Mouse (Mus musculus) brain, embryonic 14.5 days (tissue): Measurements from ENCODE around the gene Stox2.

Source experiments
- CTCF ChIP-seq: fragments of 200-500 bp; IDR thresholded peaks from 2 replicates; pipeline ENCODE4 v1.5.1; 2012; ENCODE audit warnings: inconsistent platforms, mild to moderate bottlenecking, moderate library complexity, borderline replicate concordance; ENCODE audit not compliant: insufficient read depth, insufficient read length; ENCODE audit errors: extremely low read depth
- POLR2A ChIP-seq: fragments of 200-500 bp; IDR thresholded peaks from 2 replicates; pipeline ENCODE4 v1.6.1; 2012; ENCODE audit warnings: mild to moderate bottlenecking, inconsistent platforms, borderline replicate concordance; ENCODE audit not compliant: poor library complexity, insufficient read depth, insufficient read length, severe bottlenecking; ENCODE audit errors: extremely low read depth

GRCm38 (mm10) chr8:47321282-47321681, 124.9 kb downstream of the Stox2 start:
- TF ChIP-seq POLR2A (no peak), CTCF (no peak)
